Mouse (Mus musculus) kidney, embryonic 16.5 days (tissue): ENCODE data around the gene B4galt1. TPM values are rescaled to one million over a fixed set of nuclear protein-coding genes. Genes with fewer than 3 reads are reported as not detected.

Experiments used
- ATAC-seq: fragments of 200-750 bp; cut with Nextera tagmentation; 2 replicates; pipeline ENCODE4 v1.8.0; 2017; ENCODE audit warnings: moderate TSS enrichment; ENCODE audit not compliant: low FRiP score, low TSS enrichment
- H3K27ac ChIP-seq: fragments of 300-500 bp; sonication (generic); 2 replicates; pipeline ENCODE4 v1.5.1; 2014; ENCODE audit warnings: low read length
- H3K27me3 ChIP-seq: fragments of 300-500 bp; sonication (generic); 2 replicates; pipeline ENCODE4 v1.6.1; 2014; ENCODE audit warnings: low read length, control low read depth, mixed read lengths; ENCODE audit not compliant: insufficient read depth
- H3K36me3 ChIP-seq: fragments of 300-500 bp; sonication (generic); 2 replicates; pipeline ENCODE4 v1.6.1; 2014; ENCODE audit warnings: low read length, control low read depth, mixed read lengths; ENCODE audit not compliant: insufficient read depth
- H3K4me1 ChIP-seq: fragments of 300-500 bp; sonication (generic); 2 replicates; pipeline ENCODE4 v1.6.1; 2014; ENCODE audit warnings: low read length, control low read depth, mixed read lengths; ENCODE audit not compliant: insufficient read depth
- H3K4me2 ChIP-seq: fragments of 300-500 bp; sonication (generic); replicated peaks from 2 replicates; pipeline ENCODE4 v1.6.1; 2014; ENCODE audit warnings: low read depth, low read length
- H3K4me3 ChIP-seq: fragments of 300-500 bp; sonication (generic); 2 replicates; pipeline ENCODE4 v1.5.1; 2014; ENCODE audit warnings: mild to moderate bottlenecking, low read length
- H3K9ac ChIP-seq: fragments of 300-500 bp; sonication (generic); replicated peaks from 2 replicates; pipeline ENCODE4 v1.6.1; 2014; ENCODE audit warnings: low read length
- H3K9me3 ChIP-seq: fragments of 300-500 bp; sonication (generic); 2 replicates; pipeline ENCODE4 v1.6.1; 2016; ENCODE audit warnings: low read length, control low read depth
- WGBS: fragments of 180-500 bp; shearing (Covaris S2); extraction: QIAGEN DNeasy Blood & Tissue Kit; methylation state at CpG from one replicate; pipeline ENCODE4 v1.1.7; 2014; 5-methylcytosine and 5-hydroxymethylcytosine counted together
- polyA plus RNA-seq: library from polyadenylated mRNA; unstranded; fragments of >200 nt; fragmentation: Nextera tagmentation; extraction: Ambion mirVana; gene quantifications from 2 replicates; pipeline ENCODE4 v1.2.1, GENCODE M21; 2015

The B4galt1 gene
- polyA plus RNA-seq, 1 experiment from 2014 or later: 47.5 TPM

DNA sequence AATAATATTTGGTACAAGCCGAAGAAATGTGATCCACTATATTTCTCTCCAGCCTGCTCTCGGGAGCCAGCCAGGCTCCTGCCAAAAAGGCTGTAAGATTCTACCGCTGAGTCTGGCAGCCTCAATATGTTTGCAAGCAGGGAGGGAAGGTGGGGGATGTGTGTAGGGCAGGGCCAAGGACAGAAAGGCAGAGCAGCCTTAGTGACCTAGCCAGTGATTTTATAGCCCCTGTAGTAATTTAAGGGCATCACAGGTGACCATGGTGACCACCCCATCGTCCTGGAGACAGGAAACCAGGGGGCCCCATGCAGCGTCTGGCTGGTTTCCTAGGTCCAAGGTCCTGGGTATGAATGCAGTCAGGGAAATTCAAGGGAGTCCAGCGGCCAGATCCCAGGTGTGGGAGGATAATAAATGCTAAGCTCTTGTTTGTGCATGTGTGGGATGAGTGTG lies 20.4 kb upstream of the B4galt1 start:
- H3K4me3 ChIP-seq: no peak overlapping the region
- no peak overlapping the region for H3K4me2 ChIP-seq
- peaks cover 38% of the 10 kb centered on the region for H3K4me1 ChIP-seq
- no peaks in the 10 kb centered on the region for H3K27me3 ChIP-seq
- H3K9ac ChIP-seq: peak overlapping the region; percentile 29; the same call in 1 of the 2 replicates
- 10% methylated on average over 6 of the region's 6 CpGs for WGBS
- no peaks in the 10 kb centered on the region for H3K36me3 ChIP-seq
- H3K9me3 ChIP-seq: no peaks in the 10 kb centered on the region
- peak; percentile 87 for ATAC-seq
- peak overlapping the region; percentile 56 for H3K27ac ChIP-seq

DNA sequence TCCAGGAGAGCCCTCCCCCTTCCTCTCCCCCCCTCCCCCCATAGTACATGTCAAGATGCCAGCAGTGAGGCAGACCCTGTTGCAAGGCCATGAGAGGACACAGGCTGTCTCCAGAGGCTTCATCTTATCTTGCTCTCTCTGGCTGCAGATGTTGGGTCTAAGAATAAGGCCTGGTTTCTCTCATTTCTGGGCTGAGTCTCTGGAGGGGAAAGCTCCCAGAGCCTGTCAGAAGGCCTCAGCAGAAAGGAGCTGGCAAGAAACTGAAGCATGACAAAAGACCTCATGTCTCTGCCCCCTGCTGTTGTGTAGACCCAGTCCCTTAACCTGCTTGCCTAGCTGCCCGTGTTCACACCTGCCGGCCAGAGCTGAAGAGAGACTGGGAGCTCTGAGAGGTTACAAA lies 19.5 kb upstream of the B4galt1 start:
- Histone ChIP-seq H3K9ac (peak overlapping the region; percentile 29; the same call in 1 of the 2 replicates), H3K4me3 (no peak overlapping the region), H3K4me2 (no peak overlapping the region), H3K4me1 (peaks cover 47% of the 10 kb centered on the region), H3K27ac (peak overlapping the region; percentile 56), H3K36me3 (no peaks in the 10 kb centered on the region), H3K9me3 (no peaks in the 10 kb centered on the region), H3K27me3 (no peaks in the 10 kb centered on the region)
- WGBS: 65% methylated on average over 2 of the region's 2 CpGs
- no peak for ATAC-seq

DNA sequence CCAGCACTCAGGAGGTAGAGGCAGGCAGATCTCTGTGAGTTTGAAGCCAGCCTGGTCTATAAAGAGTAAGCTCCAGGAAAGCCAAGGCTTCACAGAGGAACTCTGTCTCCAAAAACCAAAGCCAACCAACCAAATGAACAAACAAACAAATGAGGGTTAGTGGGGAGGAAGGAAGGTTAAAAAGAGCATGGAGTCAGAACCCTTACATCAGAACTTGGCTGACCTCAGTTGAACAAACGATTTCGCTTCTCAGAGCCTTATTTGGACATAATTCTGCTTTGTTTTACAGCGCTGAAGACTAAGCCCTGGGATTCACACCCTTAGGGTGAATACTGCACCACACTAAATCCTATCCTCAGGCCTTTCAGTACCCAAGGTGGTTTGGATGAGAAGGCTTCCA lies 18.3 kb upstream of the B4galt1 start:
- H3K36me3 ChIP-seq: no peaks in the 10 kb centered on the region
- no peak overlapping the region for H3K27ac ChIP-seq
- no peak overlapping the region for H3K4me2 ChIP-seq
- H3K4me1 ChIP-seq: peaks cover 42% of the 10 kb centered on the region
- no peak overlapping the region for H3K9ac ChIP-seq
- no peaks in the 10 kb centered on the region for H3K27me3 ChIP-seq
- no peak for ATAC-seq
- 75% methylated on average over 3 of the region's 3 CpGs for WGBS
- H3K9me3 ChIP-seq: no peaks in the 10 kb centered on the region
- no peak overlapping the region for H3K4me3 ChIP-seq

DNA sequence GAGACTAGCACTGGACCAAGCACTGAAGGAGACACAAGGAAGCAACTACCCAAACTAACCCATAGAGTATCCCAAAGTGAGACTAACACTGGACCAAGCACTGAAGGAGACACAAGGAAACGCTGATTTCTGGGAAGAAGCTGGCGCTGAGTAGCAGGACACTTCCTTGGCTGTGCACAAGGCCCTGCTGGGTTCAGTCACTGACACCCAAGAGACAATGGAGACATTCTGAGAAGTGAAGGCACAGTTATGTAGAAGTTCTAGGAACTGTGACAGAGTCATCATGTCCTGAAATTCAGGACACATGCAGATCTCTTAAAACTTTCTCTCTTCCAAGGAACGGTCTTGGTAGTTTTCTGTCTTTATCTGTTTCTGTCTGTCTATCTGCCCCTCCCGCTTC lies 16.4 kb upstream of the B4galt1 start:
- no peak for ATAC-seq
- no peaks in the 10 kb centered on the region for H3K9me3 ChIP-seq
- H3K27ac ChIP-seq: no peak overlapping the region
- H3K4me3 ChIP-seq: no peak overlapping the region
- no peaks in the 10 kb centered on the region for H3K27me3 ChIP-seq
- H3K4me2 ChIP-seq: no peak overlapping the region
- 91% methylated on average over 4 of the region's 4 CpGs for WGBS
- H3K4me1 ChIP-seq: peaks cover 35% of the 10 kb centered on the region
- no peak overlapping the region for H3K9ac ChIP-seq
- no peaks in the 10 kb centered on the region for H3K36me3 ChIP-seq

DNA sequence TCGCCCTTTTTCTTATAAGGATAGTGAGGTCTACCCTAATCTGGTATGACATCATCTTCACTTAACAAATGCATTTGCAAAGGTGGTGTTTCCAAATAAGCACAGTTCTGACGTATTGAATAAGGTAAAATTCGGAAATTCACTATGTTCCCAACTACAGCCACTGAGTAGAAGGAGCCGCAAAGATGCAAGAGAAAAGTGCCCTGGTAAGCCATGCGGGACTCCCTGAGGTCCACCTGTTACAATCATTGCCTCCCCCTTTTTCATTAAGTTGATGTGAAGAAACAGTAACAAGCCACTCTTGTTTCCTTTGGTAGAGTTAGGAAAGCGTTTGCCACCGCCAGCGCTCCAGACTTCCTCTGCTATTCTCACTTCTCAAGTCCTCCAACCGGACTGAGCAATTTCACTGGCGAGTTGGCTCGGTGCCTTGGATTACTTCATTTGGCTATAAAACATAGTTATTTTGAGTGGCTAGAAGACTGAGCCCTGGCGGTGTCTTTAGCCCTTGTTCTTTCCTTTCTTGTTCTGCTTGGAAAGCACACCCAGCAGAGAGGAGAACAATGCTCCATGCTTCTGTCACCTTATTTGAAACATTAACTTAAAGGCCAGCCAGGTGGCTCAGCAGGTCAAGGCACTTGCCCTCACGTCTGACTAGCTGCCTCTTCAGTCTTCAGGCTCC lies 14.9 kb upstream of the B4galt1 start:
- H3K36me3 ChIP-seq: no peaks in the 10 kb centered on the region
- peak overlapping the region; percentile 55 for H3K27ac ChIP-seq
- H3K27me3 ChIP-seq: no peaks in the 10 kb centered on the region
- peaks cover 23% of the 10 kb centered on the region for H3K4me1 ChIP-seq
- WGBS: 30% methylated on average over 13 of the region's 13 CpGs
- no peak overlapping the region for H3K4me3 ChIP-seq
- peak overlapping the region; percentile 5; the same call in 1 of the 2 replicates for H3K9ac ChIP-seq
- H3K9me3 ChIP-seq: no peaks in the 10 kb centered on the region
- no peak overlapping the region for H3K4me2 ChIP-seq
- peak; percentile 69 for ATAC-seq

DNA sequence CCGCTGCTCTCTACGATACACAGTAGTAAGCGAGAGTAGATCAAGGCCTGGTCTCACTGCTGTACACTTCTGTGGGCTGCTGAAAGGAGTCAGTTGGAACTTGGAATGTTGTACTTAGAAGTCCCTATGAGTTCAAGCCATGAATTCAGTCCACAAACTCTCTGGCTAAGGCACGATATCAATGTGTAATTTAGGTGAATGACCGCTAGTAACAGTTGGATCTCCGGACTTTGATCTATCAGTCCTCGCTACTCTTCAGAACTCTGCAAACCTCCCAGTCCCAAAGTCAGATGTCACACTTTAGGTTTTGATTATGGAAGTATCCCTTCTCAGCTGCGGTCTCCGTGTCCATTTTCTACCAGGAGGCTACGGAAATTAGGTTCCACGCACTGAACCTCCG lies 10.6 kb upstream of the B4galt1 start:
- 95% methylated on average over 12 of the region's 12 CpGs for WGBS
- H3K4me1 ChIP-seq: peaks cover 11% of the 10 kb centered on the region
- no peak overlapping the region for H3K4me2 ChIP-seq
- H3K9me3 ChIP-seq: no peaks in the 10 kb centered on the region
- H3K9ac ChIP-seq: no peak overlapping the region
- no peak overlapping the region for H3K27ac ChIP-seq
- no peak for ATAC-seq
- no peaks in the 10 kb centered on the region for H3K36me3 ChIP-seq
- H3K27me3 ChIP-seq: no peaks in the 10 kb centered on the region
- no peak overlapping the region for H3K4me3 ChIP-seq

DNA sequence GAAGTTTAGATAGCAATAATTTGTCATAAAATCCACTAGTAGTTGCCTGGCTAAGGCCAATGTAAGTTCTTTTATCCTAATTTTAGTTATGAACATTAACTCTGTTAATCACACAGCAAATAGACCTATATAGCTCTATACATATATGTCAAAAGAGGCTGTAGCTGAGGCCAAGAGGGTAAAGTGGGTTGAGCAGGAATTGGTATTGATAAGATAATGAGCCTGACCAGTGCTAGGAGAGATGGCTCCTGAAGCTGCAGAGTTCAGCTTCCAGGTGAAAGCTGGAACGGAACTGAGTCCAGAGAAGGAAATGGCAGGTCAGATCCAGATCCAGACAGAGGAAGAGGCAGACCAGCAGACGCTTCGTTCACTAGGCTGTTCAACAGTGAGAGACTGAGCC lies 9.5 kb upstream of the B4galt1 start:
- H3K27me3 ChIP-seq: no peaks in the 10 kb centered on the region
- H3K4me1 ChIP-seq: peaks cover 1% of the 10 kb centered on the region; the same call in 1 of the 2 replicates
- no peaks in the 10 kb centered on the region for H3K9me3 ChIP-seq
- H3K36me3 ChIP-seq: no peaks in the 10 kb centered on the region
- WGBS: 89% methylated on average over 3 of the region's 3 CpGs
- no peak overlapping the region for H3K4me2 ChIP-seq
- no peak overlapping the region for H3K9ac ChIP-seq
- H3K4me3 ChIP-seq: no peak overlapping the region
- no peak for ATAC-seq
- H3K27ac ChIP-seq: no peak overlapping the region

DNA sequence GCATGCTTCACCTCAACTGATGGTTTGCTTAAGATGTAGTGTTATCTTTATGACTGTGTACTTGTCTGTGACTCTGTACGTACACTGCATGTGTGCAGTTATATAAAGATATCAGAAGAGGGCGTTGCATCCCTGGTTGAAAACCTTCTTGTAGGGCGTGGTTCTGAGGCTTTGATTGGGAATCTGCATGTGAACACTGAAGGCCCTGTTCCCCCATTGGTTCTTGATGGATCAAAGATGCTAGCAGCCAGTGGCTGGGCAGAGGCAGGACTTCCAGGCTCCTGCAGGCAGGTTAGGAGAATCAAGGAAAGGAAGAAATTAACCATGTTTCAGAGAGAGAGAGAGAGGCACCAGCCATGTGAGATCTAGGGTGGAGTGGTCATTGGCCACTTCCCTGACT lies 7.3 kb upstream of the B4galt1 start:
- Histone ChIP-seq H3K4me3 (no peak overlapping the region), H3K36me3 (no peaks in the 10 kb centered on the region), H3K9ac (no peak overlapping the region), H3K4me1 (no peaks in the 10 kb centered on the region), H3K27me3 (no peaks in the 10 kb centered on the region), H3K9me3 (no peaks in the 10 kb centered on the region), H3K27ac (no peak overlapping the region), H3K4me2 (no peak overlapping the region)
- ATAC-seq: no peak
- WGBS: 83% methylated on average over 3 of the region's 3 CpGs

DNA sequence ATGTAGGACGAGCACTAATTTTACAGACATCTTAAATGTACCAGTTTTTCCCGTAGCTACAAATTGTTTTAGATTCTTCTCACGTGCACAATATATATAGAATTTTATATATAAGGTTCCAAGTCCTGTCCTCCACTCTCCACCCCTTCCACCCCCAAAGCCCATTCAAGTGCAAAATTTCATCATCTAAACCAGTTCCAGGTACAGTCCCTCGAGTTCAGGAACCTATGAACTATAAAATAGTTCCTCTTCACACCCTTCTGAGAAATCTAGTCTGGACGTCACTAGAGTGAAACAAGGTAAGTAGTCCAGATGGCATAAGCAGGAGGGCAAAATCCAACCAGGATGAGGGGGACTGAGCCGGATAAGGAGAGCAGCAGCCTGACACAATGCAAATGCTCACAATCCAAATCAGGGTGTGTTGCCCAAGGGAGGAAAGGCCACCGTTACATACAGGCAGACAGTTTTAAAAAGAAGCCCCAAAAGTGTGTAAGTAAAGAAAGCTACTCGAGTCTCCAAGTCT lies 4.1 kb upstream of the B4galt1 start:
- H3K4me2 ChIP-seq: no peak overlapping the region
- no peak overlapping the region for H3K9ac ChIP-seq
- no peak for ATAC-seq
- H3K9me3 ChIP-seq: no peaks in the 10 kb centered on the region
- 73% methylated on average over 8 of the region's 8 CpGs for WGBS
- H3K36me3 ChIP-seq: no peaks in the 10 kb centered on the region
- H3K27me3 ChIP-seq: no peaks in the 10 kb centered on the region
- H3K4me3 ChIP-seq: no peak overlapping the region
- H3K27ac ChIP-seq: no peak overlapping the region
- H3K4me1 ChIP-seq: peaks cover 5% of the 10 kb centered on the region

DNA sequence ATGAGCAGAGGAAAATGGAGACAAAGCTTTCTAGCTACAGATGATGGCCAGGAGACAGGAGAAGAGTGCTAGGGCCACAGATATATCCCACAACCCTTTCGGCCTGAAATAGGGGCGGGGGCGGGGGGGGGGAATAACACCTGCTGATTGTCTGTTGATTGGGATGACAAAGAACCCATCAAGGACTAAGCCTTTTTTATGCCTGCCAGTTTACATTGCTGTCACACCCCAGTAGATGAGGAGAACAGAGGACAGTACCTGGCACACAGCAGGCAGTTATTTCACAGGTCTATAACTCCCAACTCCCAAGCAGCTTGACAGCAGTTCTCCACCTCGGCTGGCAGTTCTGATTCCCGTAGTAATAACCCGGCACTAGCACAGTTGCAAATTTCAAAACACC lies 2.8 kb upstream of the B4galt1 start:
- no peak overlapping the region for H3K4me2 ChIP-seq
- H3K9me3 ChIP-seq: no peaks in the 10 kb centered on the region
- WGBS: 62% methylated on average over 6 of the region's 6 CpGs
- no peaks in the 10 kb centered on the region for H3K27me3 ChIP-seq
- H3K27ac ChIP-seq: no peak overlapping the region
- no peak overlapping the region for H3K9ac ChIP-seq
- no peak for ATAC-seq
- H3K4me3 ChIP-seq: no peak overlapping the region
- H3K36me3 ChIP-seq: no peaks in the 10 kb centered on the region
- H3K4me1 ChIP-seq: peaks cover 17% of the 10 kb centered on the region
